Mouse (Mus musculus): Measurements from ENCODE around the gene Ptrh1.

- no peak for TF ChIP-seq CTCF (IDR thresholded peaks at IDR 0.05; ENCODE audit: low read depth)
- no peak for TF ChIP-seq EP300 (IDR thresholded peaks at IDR 0.05; ENCODE audit: low read depth)
These were observed 34.7 kb upstream of the Ptrh1 start, which contains the start of gene 6330409D20Rik for GRCm38 (mm10) chr2:32740916-32741272.
